Mouse (Mus musculus) CH12.LX (cell line): ENCODE results near the gene Eif5a2. TPM values are rescaled to one million over a fixed set of nuclear protein-coding genes. Genes with fewer than 3 reads are reported as not detected.
A peak's percentile ranks its signal among the peaks of the same experiment; 100 is the strongest.

Experiments
- DNase-seq: peaks from one replicate; pipeline ENCODE4 v3.0.0-alpha.2; 2013; ENCODE audit errors: extremely low read depth
- H3K27ac ChIP-seq: 2 replicates; pipeline ENCODE4 v1.5.1; 2012; ENCODE audit warnings: low read depth, mild to moderate bottlenecking, control low read depth, moderate library complexity; ENCODE audit not compliant: insufficient read depth
- H3K27me3 ChIP-seq: replicated peaks from 2 replicates; pipeline ENCODE3; 2012; ENCODE audit warnings: inconsistent platforms
- H3K36me3 ChIP-seq, 2 experiments: replicated peaks in 1 of 2; 2 replicates each; pipeline versions ENCODE3 to v1.6.1; 2012; ENCODE audit warnings: inconsistent platforms in 1 of 2, low read length in 1 of 2, mild to moderate bottlenecking in 1 of 2, mixed read lengths in 1 of 2, moderate library complexity in 1 of 2; ENCODE audit not compliant: control insufficient read depth in 1 of 2, insufficient read depth in 1 of 2
- H3K4me1 ChIP-seq, 2 experiments: 2 replicates each; pipeline ENCODE4 v1.6.1; 2012; ENCODE audit warnings: inconsistent platforms in 1 of 2, moderate library complexity in 1 of 2; ENCODE audit not compliant: insufficient read depth in 2 of 2, control insufficient read depth in 1 of 2
- H3K4me2 ChIP-seq: 2 replicates; pipeline ENCODE4 v1.6.1; 2012; ENCODE audit warnings: low read depth, mild to moderate bottlenecking, control low read depth; ENCODE audit not compliant: poor library complexity, insufficient read depth, severe bottlenecking
- H3K4me3 ChIP-seq, 3 experiments: fragments of 150-350 bp in 1 of 3; sonication (generic) in 1 of 3; replicated peaks in 1 of 3; 2 replicates each; pipeline versions ENCODE3 to v1.5.1; 2011 to 2012; ENCODE audit warnings: low read depth in 2 of 3, low read length in 2 of 3, mild to moderate bottlenecking in 2 of 3, moderate library complexity in 2 of 3, control low read depth in 1 of 3, improper control_type of control experiment in 1 of 3, inconsistent platforms in 1 of 3, mixed read lengths in 1 of 3; ENCODE audit not compliant: poor library complexity in 1 of 3
- H3K79me2 ChIP-seq: replicated peaks from 2 replicates; pipeline ENCODE4 v1.6.1; 2012; ENCODE audit warnings: mild to moderate bottlenecking, moderate library complexity; ENCODE audit not compliant: control insufficient read depth, poor library complexity, insufficient read depth, severe bottlenecking; ENCODE audit errors: extremely low read depth
- H3K9ac ChIP-seq: 2 replicates; pipeline ENCODE4 v1.6.1; 2012; ENCODE audit warnings: low read depth, mild to moderate bottlenecking, control low read depth, moderate library complexity; ENCODE audit not compliant: insufficient read depth
- H3K9me3 ChIP-seq: replicated peaks from 2 replicates; pipeline ENCODE3; 2012; ENCODE audit warnings: low read length, inconsistent platforms, mixed read lengths
- CHD1 ChIP-seq: IDR thresholded peaks from 2 replicates; pipeline ENCODE4 v1.6.1; 2012; ENCODE audit warnings: low read depth, low read length, improper control_type of control experiment, inconsistent platforms
- CHD2 ChIP-seq: IDR thresholded peaks from 2 replicates; pipeline ENCODE4 v1.6.1; 2011; ENCODE audit warnings: low read length, improper control_type of control experiment
- CTCF ChIP-seq, 2 experiments: IDR thresholded peaks in 1 of 2; conservative IDR thresholded peaks in 1 of 2; 2 replicates each; pipeline ENCODE4 v1.5.1; 2011 to 2012; ENCODE audit warnings: low read depth in 2 of 2, low read length in 2 of 2, improper control_type of control experiment in 1 of 2, inconsistent platforms in 1 of 2, mild to moderate bottlenecking in 1 of 2, moderate library complexity in 1 of 2
- GABPA ChIP-seq: IDR thresholded peaks from 2 replicates; pipeline ENCODE4 v1.6.1; 2012; ENCODE audit warnings: low read depth, low read length, improper control_type of control experiment, inconsistent platforms; ENCODE audit not compliant: insufficient replicate concordance
- JUN ChIP-seq: IDR thresholded peaks from 2 replicates; pipeline ENCODE4 v1.6.1; 2011; ENCODE audit warnings: low read depth, mild to moderate bottlenecking, low read length, improper control_type of control experiment, moderate library complexity; ENCODE audit not compliant: insufficient read depth
- KAT2A ChIP-seq: IDR thresholded peaks from 2 replicates; pipeline ENCODE4 v1.6.1; 2012; ENCODE audit warnings: low read length, improper control_type of control experiment, inconsistent platforms; ENCODE audit not compliant: insufficient replicate concordance
- MAZ ChIP-seq: IDR thresholded peaks from 2 replicates; pipeline ENCODE4 v1.6.1; 2012; ENCODE audit warnings: low read depth, mild to moderate bottlenecking, inconsistent platforms, low read length, improper control_type of control experiment, moderate library complexity
- MEF2A ChIP-seq: IDR thresholded peaks from 2 replicates; pipeline ENCODE4 v1.6.1; 2014; ENCODE audit warnings: low read depth, mild to moderate bottlenecking, inconsistent platforms, low read length, improper control_type of control experiment, borderline replicate concordance
- NELFE ChIP-seq: IDR thresholded peaks from 2 replicates; pipeline ENCODE4 v1.6.1; 2011; ENCODE audit warnings: low read depth, low read length, improper control_type of control experiment
- PAX5 ChIP-seq: IDR thresholded peaks from 2 replicates; pipeline ENCODE4 v1.6.1; 2012; ENCODE audit warnings: low read length, inconsistent platforms, mixed read lengths
- POLR2A ChIP-seq: IDR thresholded peaks from 2 replicates; pipeline ENCODE4 v1.6.1; 2011; ENCODE audit warnings: low read depth, mild to moderate bottlenecking, improper control_type of control experiment, low read length
- POLR2AphosphoS2 ChIP-seq: IDR thresholded peaks from 2 replicates; pipeline ENCODE4 v1.6.1; 2011; ENCODE audit warnings: low read depth, low read length, improper control_type of control experiment
- RAD21 ChIP-seq: IDR thresholded peaks from 2 replicates; pipeline ENCODE4 v1.6.1; 2011; ENCODE audit warnings: low read depth, mild to moderate bottlenecking, low read length, improper control_type of control experiment, moderate library complexity
- SMC3 ChIP-seq: IDR thresholded peaks from 2 replicates; pipeline ENCODE4 v1.6.1; 2011; ENCODE audit warnings: low read depth, low read length, improper control_type of control experiment
- TCF12 ChIP-seq: IDR thresholded peaks from 2 replicates; pipeline ENCODE4 v1.6.1; 2014; ENCODE audit warnings: low read depth, mild to moderate bottlenecking, inconsistent platforms, low read length, improper control_type of control experiment
- UBTF ChIP-seq: IDR thresholded peaks from 2 replicates; pipeline ENCODE4 v1.6.1; 2012; ENCODE audit warnings: low read depth, mild to moderate bottlenecking, inconsistent platforms, low read length, improper control_type of control experiment, moderate library complexity
- ZMIZ1 ChIP-seq: IDR thresholded peaks from 2 replicates; pipeline ENCODE4 v1.6.1; 2012; ENCODE audit warnings: low read depth, mild to moderate bottlenecking, inconsistent platforms, low read length, improper control_type of control experiment
- dilution Hi-C: fragments of 300-500 bp; cut with MboI; formaldehyde crosslinking; loops from 2 replicates; pipeline ENCODE4 v1.14.3; 2020; ENCODE audit warnings: low sequenced_read_pairs; ENCODE audit not compliant: extremely low pct_unique_long_range_greater_than_20kb, extremely low pct_ligation_motif_present
- in situ Hi-C: fragments of 300-500 bp; cut with MboI; formaldehyde crosslinking; loops from 3 replicates; pipeline ENCODE4 v1.14.3; 2019; ENCODE audit warnings: low sequenced_read_pairs, low pct_ligation_motif_present, low pct_unique_long_range_greater_than_20kb, mixed read lengths
- polyA plus RNA-seq: library from polyadenylated mRNA; unstranded; fragments of >175 nt; gene quantifications from 2 replicates; pipeline ENCODE4 v1.2.1, GENCODE M21; 2012; ENCODE audit warnings: low read depth; ENCODE audit not compliant: insufficient read length
- total RNA-seq, 2 experiments: library from RNA; depleted of rRNA; stranded (reverse); fragments of 300-350 nt in 1 of 2; fragments of >200 nt in 1 of 2; gene quantifications; 2 replicates each; pipeline ENCODE4 v1.2.3; 2012 to 2014

Eif5a2 gene
- total and polyA plus RNA-seq, 3 experiments = not detected

- TF ChIP-seq MEF2A (no peak), NELFE (no peak), ZMIZ1 (no peak), GABPA (no peak), UBTF (no peak), MAZ (no peak), JUN (no peak)
- no peak overlapping the region for H3K27ac ChIP-seq
- DNase-seq = no peak
- no peak overlapping the region for H3K4me3 ChIP-seq
- in situ Hi-C loops = loop anchor here (10.0 kb wide), 1 partner anchor 1278 kb away; no protein-coding TSS in a partner anchor
- dilution Hi-C loops = no loop called here
- no peak overlapping the region for H3K4me2 ChIP-seq
- no peaks in the 10 kb centered on the region for H3K36me3 ChIP-seq
- H3K9ac ChIP-seq = no peak overlapping the region
- no peaks in the 10 kb centered on the region for H3K9me3 ChIP-seq
- no peaks in the 10 kb centered on the region for H3K4me1 ChIP-seq
- no peaks in the 10 kb centered on the region for H3K79me2 ChIP-seq
- H3K27me3 ChIP-seq = no peaks in the 10 kb centered on the region
These were observed 37.8 kb upstream of the Eif5a2 start for GRCm38 (mm10) chr3:28743251-28743650.

- DNase-seq = peak; percentile 80
- no peak for TF ChIP-seq TCF12
- no peak for TF ChIP-seq CHD2
- peak; percentile 75 to 94 for TF ChIP-seq CTCF (conservative IDR thresholded peaks at IDR 0.05 in 1 of 2, IDR thresholded peaks at IDR 0.05 in 1 of 2; ENCODE audit: low read depth in 2 of 2, low read length in 2 of 2)
- TF ChIP-seq RAD21 = peak; percentile 81
- peak; percentile 60 for TF ChIP-seq SMC3
- TF ChIP-seq NELFE = peak; percentile 27; the same call in 1 of the 2 replicates
- Histone ChIP-seq H3K4me2 (no peak overlapping the region), H3K79me2 (no peaks in the 10 kb centered on the region), H3K9me3 (no peaks in the 10 kb centered on the region), H3K27me3 (no peaks in the 10 kb centered on the region), H3K9ac (no peak overlapping the region), H3K4me1 (no peaks in the 10 kb centered on the region), H3K36me3 (no peaks in the 10 kb centered on the region), H3K27ac (no peak overlapping the region), H3K4me3 (no peak overlapping the region)
- in situ Hi-C loops = loop anchor here (10.0 kb wide), 1 partner anchor 1281 kb away; no protein-coding TSS in a partner anchor
- dilution Hi-C loops = no loop called here
These were observed 35.1 kb upstream of the Eif5a2 start for GRCm38 (mm10) chr3:28745835-28746483.

GRCm38 (mm10) chr3:28748151-28748550, 32.9 kb upstream of the Eif5a2 start:
- Histone ChIP-seq H3K27me3 (no peaks in the 10 kb centered on the region), H3K9ac (no peak overlapping the region), H3K79me2 (no peaks in the 10 kb centered on the region), H3K9me3 (no peaks in the 10 kb centered on the region), H3K4me1 (no peaks in the 10 kb centered on the region), H3K4me2 (no peak overlapping the region), H3K4me3 (no peak overlapping the region), H3K36me3 (no peaks in the 10 kb centered on the region), H3K27ac (no peak overlapping the region)
- in situ Hi-C loops = loop anchor here (10.0 kb wide), 1 partner anchor 1283 kb away; no protein-coding TSS in a partner anchor
- dilution Hi-C loops = no loop called here
- TF ChIP-seq POLR2AphosphoS2 (no peak), PAX5 (no peak), CHD1 (no peak), UBTF (no peak), KAT2A (no peak), CHD2 (no peak), NELFE (no peak), POLR2A (no peak)
- no peak for DNase-seq
